Mouse (Mus musculus) stomach, postnatal 0 days (tissue): ENCODE data around the gene Apol10a. TPM values are rescaled to one million over a fixed set of nuclear protein-coding genes. Genes with fewer than 3 reads are reported as not detected.
"Not testable (repeated sequence)": the region's sequence is repeated elsewhere in the genome, so short reads cannot be mapped to it uniquely, and the experiment has no call there.

Experiments used
- ATAC-seq: fragments of 200-750 bp; cut with Nextera tagmentation; 2 replicates; pipeline ENCODE4 v1.8.0; 2017; ENCODE audit not compliant: low FRiP score, low TSS enrichment
- DNase-seq: peaks from one replicate; pipeline ENCODE4 v3.0.0-alpha.2; 2016; ENCODE audit warnings: low spot score
- H3K27ac ChIP-seq: fragments of 300-500 bp; sonication (generic); replicated peaks from 2 replicates; pipeline ENCODE4 v1.5.1; 2014; ENCODE audit warnings: mild to moderate bottlenecking, control low read depth
- H3K27me3 ChIP-seq: fragments of 300-500 bp; sonication (generic); 2 replicates; pipeline ENCODE4 v1.6.1; 2014; ENCODE audit warnings: low read length; ENCODE audit not compliant: control insufficient read depth, insufficient read depth
- H3K36me3 ChIP-seq: fragments of 300-500 bp; sonication (generic); 2 replicates; pipeline ENCODE4 v1.6.1; 2014; ENCODE audit warnings: low read length, mixed read lengths; ENCODE audit not compliant: control insufficient read depth, insufficient read depth
- H3K4me1 ChIP-seq: fragments of 300-500 bp; sonication (generic); replicated peaks from 2 replicates; pipeline ENCODE4 v1.6.1; 2014; ENCODE audit warnings: antibody characterized with exemption; ENCODE audit not compliant: control insufficient read depth, insufficient read depth
- H3K4me2 ChIP-seq: fragments of 300-500 bp; sonication (generic); replicated peaks from 2 replicates; pipeline ENCODE4 v1.6.1; 2014; ENCODE audit warnings: low read depth, mild to moderate bottlenecking, control low read depth, moderate library complexity
- H3K4me3 ChIP-seq: fragments of 300-500 bp; sonication (generic); 2 replicates; pipeline ENCODE4 v1.5.1; 2014; ENCODE audit warnings: low read depth, low read length, control low read depth
- H3K9ac ChIP-seq: fragments of 300-500 bp; sonication (generic); 2 replicates; pipeline ENCODE4 v1.6.1; 2014; ENCODE audit warnings: mild to moderate bottlenecking, low read length, control low read depth, mixed read lengths
- H3K9me3 ChIP-seq: fragments of 300-500 bp; sonication (generic); 2 replicates; pipeline ENCODE4 v1.6.1; 2016; ENCODE audit warnings: low read length; ENCODE audit not compliant: control insufficient read depth
- CTCF ChIP-seq: IDR thresholded peaks from 2 replicates; pipeline ENCODE4 v1.5.1; 2016; ENCODE audit warnings: antibody characterized with exemption, low read depth, mild to moderate bottlenecking, moderate library complexity
- EP300 ChIP-seq: optimal IDR thresholded peaks from 2 replicates; pipeline ENCODE3; 2016; ENCODE audit warnings: antibody characterized with exemption
- WGBS: fragments of 180-500 bp; shearing (Covaris S2); extraction: QIAGEN DNeasy Blood & Tissue Kit; methylation state at CpG from one replicate; pipeline ENCODE4 v1.1.7; 2014; 5-methylcytosine and 5-hydroxymethylcytosine counted together
- polyA plus RNA-seq: library from polyadenylated mRNA; unstranded; fragments of >200 nt; fragmentation: Nextera tagmentation; extraction: Ambion mirVana; gene quantifications from 2 replicates; pipeline ENCODE4 v1.2.1, GENCODE M21; 2015

The Apol10a gene
- polyA plus RNA-seq, 1 experiment from 2014 or later: not detected

- DNase-seq (no peak), ATAC-seq (no peak)
- 59% methylated on average over 4 of the region's 4 CpGs for WGBS
- H3K9me3 ChIP-seq: no peaks in the 10 kb centered on the region
- H3K4me2 ChIP-seq: no peak overlapping the region
- H3K36me3 ChIP-seq: no peaks in the 10 kb centered on the region
- TF ChIP-seq EP300: no peak
- TF ChIP-seq CTCF: no peak
- no peak overlapping the region for H3K4me3 ChIP-seq
- H3K27me3 ChIP-seq: no peaks in the 10 kb centered on the region
- H3K9ac ChIP-seq: no peak overlapping the region
- no peak overlapping the region for H3K27ac ChIP-seq
- H3K4me1 ChIP-seq: no peaks in the 10 kb centered on the region
Measured at GRCm38 (mm10) chr15:77482140-77482794, 5.4 kb downstream of the Apol10a start.

DNA sequence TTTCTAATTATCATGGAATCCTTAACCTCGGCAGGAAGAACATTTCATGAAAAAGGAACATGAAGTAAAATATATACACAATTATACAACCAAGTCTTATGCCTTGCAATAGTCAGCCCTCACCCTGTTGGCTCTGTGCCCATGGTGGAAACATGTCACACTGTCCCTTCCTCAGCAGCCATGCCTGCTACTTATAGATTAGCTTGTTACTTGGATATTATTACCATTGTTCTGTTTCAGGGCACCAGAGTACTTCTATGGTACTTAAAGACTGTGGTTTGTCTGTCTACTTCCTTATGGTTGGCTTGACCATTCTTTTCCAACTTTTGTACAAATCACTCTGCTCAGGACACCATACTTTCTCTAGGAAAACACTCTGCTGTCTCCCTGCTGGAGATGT lies 16.3 kb downstream of the Apol10a start:
- not testable (repeated sequence) for H3K9me3 ChIP-seq, ATAC-seq, H3K36me3 ChIP-seq, H3K4me2 ChIP-seq, H3K4me1 ChIP-seq, H3K27me3 ChIP-seq, H3K4me3 ChIP-seq, DNase-seq, H3K9ac ChIP-seq, H3K27ac ChIP-seq
- WGBS: no CpG with 5 or more reads among the region's 1 CpGs

DNA sequence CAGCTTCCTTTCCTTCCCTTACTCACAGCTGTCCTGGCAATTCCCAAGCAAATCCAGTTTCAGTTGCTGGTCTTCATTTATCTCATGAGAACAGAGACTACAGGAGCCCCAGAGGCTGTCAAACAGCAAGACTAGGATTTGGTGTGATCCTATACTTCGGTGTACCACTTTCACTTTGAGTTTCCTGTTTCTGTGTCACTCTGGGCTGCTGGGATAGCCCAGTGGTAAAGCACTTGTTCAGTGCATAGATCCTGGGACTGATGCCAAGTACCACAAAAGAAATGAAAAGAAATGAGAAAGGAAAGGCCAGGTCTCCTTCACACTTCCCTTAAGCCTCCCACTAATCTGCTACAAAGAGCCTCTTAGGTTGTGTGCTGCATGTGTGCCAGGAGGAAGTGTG lies 17.8 kb downstream of the Apol10a start:
- WGBS: 61% methylated on average over 1 of the region's 1 CpGs
- ATAC-seq, H3K4me3 ChIP-seq: not testable (repeated sequence)

GRCm38 (mm10) chr15:77507966-77508365 lies 31.1 kb downstream of the Apol10a start, which contains the start of gene Apol11a:
Apol11a (plus strand) TSS chr15:77508271.
- H3K36me3 ChIP-seq, H3K9me3 ChIP-seq: not testable (repeated sequence)

More for the DNA sequence above, 17.8 kb downstream of the Apol10a start:
- H3K9ac ChIP-seq, DNase-seq, H3K4me1 ChIP-seq, H3K4me2 ChIP-seq, H3K9me3 ChIP-seq, H3K27ac ChIP-seq, H3K36me3 ChIP-seq, H3K27me3 ChIP-seq: not testable (repeated sequence)

DNA sequence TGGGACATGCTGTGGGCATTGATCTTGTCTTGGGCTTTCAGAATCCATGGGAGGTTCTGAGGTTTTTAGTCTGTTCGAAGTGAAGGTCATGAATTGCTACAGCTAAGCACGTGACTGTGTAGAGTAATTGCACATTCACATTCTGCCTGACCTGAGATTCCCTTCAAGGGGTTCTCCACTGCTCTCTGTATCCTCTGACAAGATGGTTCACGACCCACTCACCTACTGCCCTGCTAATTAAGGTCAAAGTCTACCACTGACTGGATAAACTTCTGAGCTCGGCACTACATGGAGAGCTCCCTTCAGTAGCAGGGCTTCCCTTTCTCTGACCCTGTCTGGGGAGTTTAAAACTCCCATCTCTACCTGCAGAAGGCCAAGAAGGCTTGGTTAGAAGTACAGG lies 43.7 kb downstream of the Apol10a start:
- WGBS: 57% methylated on average over 4 of the region's 4 CpGs
- not testable (repeated sequence) for H3K4me3 ChIP-seq, H3K4me2 ChIP-seq, DNase-seq, ATAC-seq, H3K27ac ChIP-seq, H3K9ac ChIP-seq, H3K4me1 ChIP-seq, H3K27me3 ChIP-seq, H3K36me3 ChIP-seq, H3K9me3 ChIP-seq

More at GRCm38 (mm10) chr15:77507966-77508365, 31.1 kb downstream of the Apol10a start, which contains the start of gene Apol11a:
- H3K9ac ChIP-seq, H3K27ac ChIP-seq, H3K4me2 ChIP-seq, H3K27me3 ChIP-seq, ATAC-seq, DNase-seq, H3K4me1 ChIP-seq, H3K4me3 ChIP-seq: not testable (repeated sequence)

- not testable (repeated sequence) for H3K9me3 ChIP-seq, H3K9ac ChIP-seq, H3K27me3 ChIP-seq, H3K36me3 ChIP-seq, H3K4me3 ChIP-seq, H3K4me1 ChIP-seq, H3K27ac ChIP-seq, H3K4me2 ChIP-seq
- 13% methylated on average over 6 of the region's 6 CpGs for WGBS
- DNase-seq: peak; percentile 78
- peak; percentile 67; the same call in 1 of the 2 replicates for ATAC-seq
- TF ChIP-seq CTCF: peak; percentile 77
Measured at GRCm38 (mm10) chr15:77523186-77523843, 46.5 kb downstream of the Apol10a start.
